Mouse (Mus musculus): ENCODE results near the gene Fads6.

Gene Fads6

GRCm38 (mm10) chr11:115257775-115258510, 39.5 kb downstream of the Fads6 start:
- DNase-seq (ENCODE audit: low spot score) = peak; percentile 60

GRCm38 (mm10) chr11:115251258-115251657, 46.2 kb downstream of the Fads6 start:
- DNase-seq (ENCODE audit: low spot score) = peak; percentile 83

GRCm38 (mm10) chr11:115250405-115251090, 46.9 kb downstream of the Fads6 start:
- DNase-seq (ENCODE audit: low spot score) = no peak

- DNase-seq (ENCODE audit: low spot score) = no peak
Observed at GRCm38 (mm10) chr11:115249721-115250404, 47.6 kb downstream of the Fads6 start.

GRCm38 (mm10) chr11:115247945-115248344, 49.5 kb downstream of the Fads6 start:
- DNase-seq (ENCODE audit: low spot score) = no peak

GRCm38 (mm10) chr11:115247240-115247639, 50.2 kb downstream of the Fads6 start:
- DNase-seq (ENCODE audit: low spot score) = no peak

GRCm38 (mm10) chr11:115246386-115246785, 51.1 kb downstream of the Fads6 start:
- DNase-seq (ENCODE audit: low spot score) = no peak

GRCm38 (mm10) chr11:115244840-115245239, 52.6 kb downstream of the Fads6 start:
- no peak for DNase-seq (ENCODE audit: low spot score)

- no peak for DNase-seq (ENCODE audit: low spot score)
Observed at GRCm38 (mm10) chr11:115243783-115244182, 53.7 kb downstream of the Fads6 start.

GRCm38 (mm10) chr11:115242746-115243145, 54.7 kb downstream of the Fads6 start:
- DNase-seq (ENCODE audit: low spot score) = no peak

GRCm38 (mm10) chr11:115241402-115241801, 56.1 kb downstream of the Fads6 start:
- no peak for DNase-seq (ENCODE audit: low spot score)

GRCm38 (mm10) chr11:115236570-115236969, 60.9 kb downstream of the Fads6 start:
- no peak for DNase-seq (ENCODE audit: low spot score)

- no peak for DNase-seq (ENCODE audit: low spot score)
Observed at GRCm38 (mm10) chr11:115234320-115235044, 63.0 kb downstream of the Fads6 start.

GRCm38 (mm10) chr11:115233526-115234290, 63.8 kb downstream of the Fads6 start:
- no peak for DNase-seq (ENCODE audit: low spot score)

- DNase-seq (ENCODE audit: low spot score) = no peak
Observed at GRCm38 (mm10) chr11:115232889-115233288, 64.6 kb downstream of the Fads6 start.

GRCm38 (mm10) chr11:115231924-115232323, 65.5 kb downstream of the Fads6 start:
- DNase-seq (ENCODE audit: low spot score) = no peak

GRCm38 (mm10) chr11:115231168-115231915, 66.1 kb downstream of the Fads6 start:
- no peak for DNase-seq (ENCODE audit: low spot score)

Measured in testis, postnatal 14 days (tissue).